Mouse (Mus musculus) spleen, postnatal 10 days (tissue): Measurements from ENCODE around the gene Syk.

Source experiments
- DNase-seq, 2 experiments: peaks; one replicate each; pipeline ENCODE4 v3.0.0; 2021 to 2022; ENCODE audit warnings: low spot score in 2 of 2

The Syk gene

GRCm38 (mm10) chr13:52600015-52600643 is 17.2 kb downstream of the Syk start:
- DNase-seq = no peak

- no peak for DNase-seq
Measured at GRCm38 (mm10) chr13:52602752-52603151, 19.8 kb downstream of the Syk start.

- no peak for DNase-seq
Measured at GRCm38 (mm10) chr13:52603704-52604349, 20.9 kb downstream of the Syk start.

- no peak for DNase-seq
Measured at GRCm38 (mm10) chr13:52605006-52605405, 22.0 kb downstream of the Syk start.

- DNase-seq = no peak
Measured at GRCm38 (mm10) chr13:52605911-52606310, 22.9 kb downstream of the Syk start.

GRCm38 (mm10) chr13:52606656-52607275 is 23.8 kb downstream of the Syk start:
- no peak for DNase-seq

- DNase-seq = no peak
Measured at GRCm38 (mm10) chr13:52607964-52608363, 25.0 kb downstream of the Syk start.

- no peak for DNase-seq
Measured at GRCm38 (mm10) chr13:52610463-52610862, 27.5 kb downstream of the Syk start.

- no peak for DNase-seq
Measured at GRCm38 (mm10) chr13:52613266-52613665, 30.3 kb downstream of the Syk start.

GRCm38 (mm10) chr13:52615085-52615484 is 32.1 kb downstream of the Syk start:
- DNase-seq = no peak

GRCm38 (mm10) chr13:52617096-52617714 is 34.2 kb downstream of the Syk start:
- no peak for DNase-seq

GRCm38 (mm10) chr13:52618592-52618991 is 35.6 kb downstream of the Syk start:
- DNase-seq = no peak

GRCm38 (mm10) chr13:52619482-52619881 is 36.5 kb downstream of the Syk start:
- no peak for DNase-seq

- peak; percentile 65 to 87 for DNase-seq
Measured at GRCm38 (mm10) chr13:52624038-52624437, 41.1 kb downstream of the Syk start.

- DNase-seq = peak in 1 of 2 experiments; percentile 64
Measured at GRCm38 (mm10) chr13:52628602-52629001, 45.6 kb downstream of the Syk start.

GRCm38 (mm10) chr13:52631624-52632023 is 48.7 kb downstream of the Syk start:
- DNase-seq = no peak

- no peak for DNase-seq
Measured at GRCm38 (mm10) chr13:52635484-52635883, 52.5 kb downstream of the Syk start.

GRCm38 (mm10) chr13:52636176-52636748 is 53.3 kb downstream of the Syk start:
- no peak for DNase-seq

GRCm38 (mm10) chr13:52646566-52646965 is 63.6 kb downstream of the Syk start:
- no peak for DNase-seq

GRCm38 (mm10) chr13:52647996-52648712 is 65.2 kb downstream of the Syk start:
- no peak for DNase-seq

- no peak for DNase-seq
Measured at GRCm38 (mm10) chr13:52649791-52650418, 66.9 kb downstream of the Syk start.
